Mouse (Mus musculus) limb, embryonic 11.5 days (tissue): ENCODE results near the gene Gale. TPM values are rescaled to one million over a fixed set of nuclear protein-coding genes. Genes with fewer than 3 reads are reported as not detected.

ENCODE experiments used
- ATAC-seq: fragments of 200-750 bp; cut with Nextera tagmentation; 2 replicates; pipeline ENCODE4 v1.8.0; 2017; ENCODE audit warnings: low read depth; ENCODE audit not compliant: insufficient number of reproducible peaks, low FRiP score, low TSS enrichment
- DNase-seq: peaks from one replicate; pipeline ENCODE4 v3.0.0-alpha.2; 2015; ENCODE audit warnings: low spot score
- H3K27ac ChIP-seq: fragments of 300-500 bp; sonication (generic); replicated peaks from 2 replicates; pipeline ENCODE4 v1.5.1; 2014; ENCODE audit warnings: low read depth, mild to moderate bottlenecking, low read length
- H3K27me3 ChIP-seq: fragments of 300-500 bp; sonication (generic); 2 replicates; pipeline ENCODE4 v1.6.1; 2014; ENCODE audit warnings: mild to moderate bottlenecking, low read length, mixed read lengths; ENCODE audit not compliant: control insufficient read depth, insufficient read depth
- H3K36me3 ChIP-seq: fragments of 300-500 bp; sonication (generic); 2 replicates; pipeline ENCODE4 v1.6.1; 2014; ENCODE audit warnings: mild to moderate bottlenecking, low read length, moderate library complexity, mixed read lengths; ENCODE audit not compliant: control insufficient read depth, insufficient read depth
- H3K4me1 ChIP-seq: fragments of 300-500 bp; sonication (generic); 2 replicates; pipeline ENCODE4 v1.6.1; 2014; ENCODE audit warnings: low read length, mixed read lengths; ENCODE audit not compliant: control insufficient read depth, insufficient read depth
- H3K4me2 ChIP-seq: fragments of 300-500 bp; sonication (generic); 2 replicates; pipeline ENCODE4 v1.6.1; 2014; ENCODE audit warnings: low read depth, mild to moderate bottlenecking, moderate library complexity; ENCODE audit not compliant: severe bottlenecking
- H3K4me3 ChIP-seq: fragments of 300-500 bp; sonication (generic); 2 replicates; pipeline ENCODE4 v1.5.1; 2014; ENCODE audit warnings: low read depth, low read length
- H3K9ac ChIP-seq: fragments of 300-500 bp; sonication (generic); 2 replicates; pipeline ENCODE4 v1.6.1; 2014; ENCODE audit warnings: mild to moderate bottlenecking, low read length
- H3K9me3 ChIP-seq: fragments of 300-500 bp; sonication (generic); 2 replicates; pipeline ENCODE4 v1.6.1; 2016; ENCODE audit warnings: low read length; ENCODE audit not compliant: control insufficient read depth
- WGBS: fragments of 180-500 bp; shearing (Covaris S2); extraction: QIAGEN DNeasy Blood & Tissue Kit; methylation state at CpG from one replicate; pipeline ENCODE4 v1.1.7; 2014; 5-methylcytosine and 5-hydroxymethylcytosine counted together
- polyA plus RNA-seq: library from polyadenylated mRNA; unstranded; fragments of >200 nt; fragmentation: Nextera tagmentation; extraction: Ambion mirVana; gene quantifications from 2 replicates; pipeline ENCODE4 v1.2.1, GENCODE M21; 2014

Gale gene
- polyA plus RNA-seq, 1 experiment from 2014 or later = 28.8 TPM

- H3K4me3 ChIP-seq = no peak overlapping the region
- H3K4me2 ChIP-seq = no peak overlapping the region
- H3K27me3 ChIP-seq = no peaks in the 10 kb centered on the region
- no peak overlapping the region for H3K27ac ChIP-seq
- no peak for DNase-seq
- peaks cover 4% of the 10 kb centered on the region for H3K4me1 ChIP-seq
- no peaks in the 10 kb centered on the region for H3K9me3 ChIP-seq
- WGBS = 89% methylated on average over 3 of the region's 3 CpGs
- H3K9ac ChIP-seq = no peak overlapping the region
- no peak for ATAC-seq
- H3K36me3 ChIP-seq = peaks cover 9% of the 10 kb centered on the region
Observed at GRCm38 (mm10) chr4:136016059-136016602, 52.6 kb downstream of the Gale start.

Other genes with a start within 250 kb of the Gale start
- not detected in 2 replicates for gene Il22ra1, start 235.6 kb upstream of the Gale start, polyA plus RNA-seq
- gene Myom3, start 204.0 kb upstream of the Gale start, polyA plus RNA-seq = 0.05 and 0.10 TPM in 2 replicates
- gene Srsf10, start 108.0 kb upstream of the Gale start, polyA plus RNA-seq = 435 and 442 TPM in 2 replicates
- gene Pnrc2, start 89.9 kb upstream of the Gale start, polyA plus RNA-seq = 232 and 234 TPM in 2 replicates
- 0.23 and 0.51 TPM in 2 replicates for gene Cnr2, start 68.3 kb upstream of the Gale start, polyA plus RNA-seq
- gene Fuca1, start 43.0 kb upstream of the Gale start, polyA plus RNA-seq = 40.1 and 40.8 TPM in 2 replicates
- 76.4 and 79.7 TPM in 2 replicates for gene Hmgcl, start 17.3 kb upstream of the Gale start, polyA plus RNA-seq
- 139 TPM in 2 replicates for gene Lypla2, start 8.9 kb downstream of the Gale start, polyA plus RNA-seq
- gene Pithd1, start 23.5 kb downstream of the Gale start, polyA plus RNA-seq = 68.3 and 71.3 TPM in 2 replicates
- 45.8 and 47.3 TPM in 2 replicates for gene Eloa, start 58.0 kb downstream of the Gale start, polyA plus RNA-seq
- 529 and 535 TPM in 2 replicates for gene Rpl11, start 89.7 kb downstream of the Gale start, polyA plus RNA-seq
- 534 and 581 TPM in 2 replicates for gene Id3, start 179.8 kb downstream of the Gale start, polyA plus RNA-seq
- gene E2f2, start 208.7 kb downstream of the Gale start, polyA plus RNA-seq = 4.7 and 5.7 TPM in 2 replicates
- 3.0 and 3.2 TPM in 2 replicates for gene Asap3, start 242.6 kb downstream of the Gale start, polyA plus RNA-seq